Mouse (Mus musculus) lung, adult 2 months (tissue): ENCODE results near the gene Setd7. TPM values are rescaled to one million over a fixed set of nuclear protein-coding genes. Genes with fewer than 3 reads are reported as not detected.

Experiments
- DNase-seq: peaks from one replicate; pipeline ENCODE4 v3.0.0; 2022
- H3K4me1 ChIP-seq: fragments of 200-500 bp; 2 replicates; pipeline ENCODE4 v1.6.1; 2011; ENCODE audit warnings: low read length; ENCODE audit not compliant: control insufficient read depth, insufficient read depth
- H3K4me3 ChIP-seq: fragments of 200-500 bp; replicated peaks from 2 replicates; pipeline ENCODE3; 2011; ENCODE audit warnings: low read depth, mild to moderate bottlenecking, control low read depth, low read length; ENCODE audit errors: extremely low read depth
- CTCF ChIP-seq: fragments of 200-500 bp; IDR thresholded peaks from 2 replicates; pipeline ENCODE4 v1.5.1; 2011; ENCODE audit warnings: mild to moderate bottlenecking, low read length, control low read depth; ENCODE audit not compliant: insufficient read depth
- POLR2A ChIP-seq: fragments of 200-500 bp; IDR thresholded peaks from 2 replicates; pipeline ENCODE4 v1.6.1; 2011; ENCODE audit warnings: low read depth, mild to moderate bottlenecking, control low read depth, low read length, borderline replicate concordance; ENCODE audit errors: extremely low read depth
- WGBS: fragments of 180-500 bp; shearing (Covaris S2); methylation state at CpG from one replicate; pipeline ENCODE4 v1.1.7; 2018; 5-methylcytosine and 5-hydroxymethylcytosine counted together
- polyA plus RNA-seq: library from polyadenylated mRNA; depleted of rRNA; stranded (reverse); fragments of >200 nt; gene quantifications from 2 replicates; pipeline ENCODE4 v1.2.3, GENCODE M21; 2012

Setd7 gene
- polyA plus RNA-seq, 1 experiment = 23.5 TPM

- Histone ChIP-seq H3K4me1 (peaks cover 11% of the 10 kb centered on the region), H3K4me3 (no peak overlapping the region)
- 60% methylated on average over 6 of the region's 6 CpGs for WGBS
- no peak for DNase-seq
- no peak for TF ChIP-seq CTCF
Measured at GRCm38 (mm10) chr3:51547577-51547976, 13.1 kb downstream of the Setd7 start.

DNA sequence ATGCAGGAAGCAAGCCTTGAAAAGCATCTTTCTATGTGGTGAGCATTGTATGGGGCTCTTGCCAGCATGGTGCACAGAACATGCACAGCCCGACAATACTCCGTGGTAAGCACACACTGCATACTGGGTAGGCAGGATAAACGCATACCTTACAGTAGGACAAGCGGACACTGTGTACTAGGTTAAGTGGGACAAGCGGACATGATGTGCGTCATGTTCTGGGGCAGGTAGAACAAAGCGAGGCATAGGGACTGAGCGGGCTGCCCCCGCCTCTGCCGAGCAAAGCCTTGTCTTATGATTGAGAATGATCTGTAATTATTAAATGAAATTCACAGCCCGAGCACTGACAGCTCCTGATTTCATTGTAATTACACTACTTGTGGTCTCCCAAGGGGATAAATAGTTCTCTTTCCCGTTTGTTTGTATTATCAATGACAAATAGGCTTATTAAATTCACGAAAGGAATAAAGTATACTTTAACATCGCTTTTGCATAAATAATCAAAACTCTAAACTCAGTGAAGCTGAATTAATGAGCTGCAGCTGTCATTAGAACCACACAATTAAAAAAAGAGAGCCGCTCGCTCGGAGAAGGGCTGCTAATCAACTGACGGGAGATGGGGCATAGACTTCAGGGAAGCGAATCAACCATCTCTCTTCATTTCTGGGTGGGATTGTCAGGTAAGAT, 16.1 kb downstream of the Setd7 start:
- WGBS = 88% methylated on average over 19 of the region's 19 CpGs
- DNase-seq = no peak
- TF ChIP-seq POLR2A (no peak), CTCF (no peak)
- Histone ChIP-seq H3K4me1 (peaks cover 8% of the 10 kb centered on the region; the same call in 1 of the 2 replicates), H3K4me3 (no peak overlapping the region)

- DNase-seq = no peak
- TF ChIP-seq CTCF = no peak
- 95% methylated on average over 9 of the region's 9 CpGs for whole genome bisulfite sequencing
- H3K4me1 ChIP-seq = no peaks in the 10 kb centered on the region
- no peak overlapping the region for H3K4me3 ChIP-seq
Measured at GRCm38 (mm10) chr3:51540659-51541058, 20.0 kb downstream of the Setd7 start.

DNA sequence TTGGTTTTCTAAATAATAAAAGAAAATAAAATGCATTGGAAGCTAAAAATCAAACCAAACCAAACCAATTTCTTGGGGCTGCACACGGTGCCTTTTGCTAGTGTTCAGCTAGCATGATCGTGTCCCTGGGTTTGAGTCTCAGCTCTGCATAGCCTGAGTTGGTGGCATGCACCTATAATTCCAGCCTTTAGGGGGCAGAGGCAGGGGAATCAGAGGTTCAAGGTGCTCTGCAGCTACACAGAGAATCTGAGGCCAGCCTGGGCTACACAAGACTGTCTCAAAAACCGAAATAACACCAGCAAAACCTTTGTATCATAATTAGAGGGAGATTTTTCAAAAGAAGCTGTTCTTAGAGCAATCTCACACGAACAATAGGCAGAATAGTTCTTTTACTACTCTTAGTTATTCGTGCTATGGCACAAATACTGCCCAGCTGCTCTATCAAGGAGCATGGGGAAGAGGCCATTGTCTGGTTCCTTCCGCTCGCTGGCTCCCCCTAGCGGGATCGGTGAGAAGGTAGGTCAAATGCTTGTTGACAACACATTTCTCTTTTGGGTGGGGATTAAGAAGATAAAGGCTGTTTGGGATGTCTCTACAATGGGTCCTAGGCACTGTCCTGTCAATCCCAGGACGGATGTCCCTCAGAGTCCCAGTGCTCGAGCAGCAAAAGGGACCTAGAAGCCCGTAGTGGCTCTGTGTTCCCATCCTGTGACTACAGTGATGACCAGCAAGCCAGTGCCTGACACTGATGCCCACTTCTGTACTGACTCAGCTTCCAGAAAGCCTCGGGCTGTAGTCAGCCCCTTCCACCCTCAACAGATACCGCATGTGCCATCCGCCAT, 20.9 kb downstream of the Setd7 start:
- WGBS = 54% methylated on average over 15 of the region's 15 CpGs
- Histone ChIP-seq H3K4me1 (no peaks in the 10 kb centered on the region), H3K4me3 (no peak overlapping the region)
- peak; percentile 75 for DNase-seq
- TF ChIP-seq CTCF = peak; percentile 91
- no peak for TF ChIP-seq POLR2A

DNA sequence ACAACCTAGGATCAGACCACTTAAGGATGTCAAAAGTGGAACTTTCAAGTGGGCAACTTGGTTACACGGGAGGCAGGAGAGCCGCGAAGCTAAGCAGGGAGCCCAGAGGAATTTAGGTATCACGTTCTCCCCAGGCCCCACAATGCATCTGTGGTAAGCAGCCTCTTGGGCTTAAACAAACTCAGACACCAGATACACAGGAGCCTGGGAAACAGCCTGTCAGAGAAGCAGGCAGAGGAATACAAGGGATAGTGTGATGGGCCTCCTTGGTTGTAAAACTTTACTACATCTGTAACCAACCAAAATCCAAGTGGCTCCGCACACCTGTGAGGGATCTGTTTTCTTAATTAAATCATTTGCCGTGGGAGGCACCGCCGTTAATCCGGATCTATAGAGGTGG, 26.7 kb downstream of the Setd7 start:
- TF ChIP-seq CTCF = no peak
- 85% methylated on average over 9 of the region's 9 CpGs for WGBS
- Histone ChIP-seq H3K4me3 (no peak overlapping the region), H3K4me1 (0 out of 2 replicates have a peak, but pooled peaks cover 2% of the 10 kb centered on the region)
- no peak for DNase-seq

GRCm38 (mm10) chr3:51533573-51533972, 27.1 kb downstream of the Setd7 start:
- H3K4me1 ChIP-seq = 0 out of 2 replicates have a peak, but pooled peaks cover 2% of the 10 kb centered on the region
- no peak for TF ChIP-seq CTCF
- no peak for TF ChIP-seq POLR2A
- no peak for DNase-seq
- no peak overlapping the region for H3K4me3 ChIP-seq
- 68% methylated on average over 5 of the region's 5 CpGs for WGBS

DNA sequence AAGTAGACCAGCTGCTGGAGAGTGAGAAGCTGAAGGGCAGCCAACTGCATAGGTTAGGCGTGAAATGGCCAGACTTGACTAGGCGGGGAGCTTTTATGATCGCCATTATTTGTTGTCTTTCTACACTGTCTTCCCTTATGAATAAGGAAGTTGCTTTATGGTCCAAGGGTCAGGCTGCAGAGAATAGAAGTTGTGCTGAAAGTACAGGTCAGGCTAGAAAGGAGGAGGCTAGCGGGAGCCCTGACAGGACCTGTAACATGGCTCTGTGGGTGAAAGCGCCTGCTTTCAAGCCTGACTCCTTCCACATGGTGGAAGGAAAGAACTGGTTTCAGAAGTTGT, 28.4 kb downstream of the Setd7 start:
- TF ChIP-seq POLR2A = no peak
- no peak for TF ChIP-seq CTCF
- no peak for DNase-seq
- WGBS = 62% methylated on average over 5 of the region's 5 CpGs
- Histone ChIP-seq H3K4me3 (no peak overlapping the region), H3K4me1 (0 out of 2 replicates have a peak, but pooled peaks cover 2% of the 10 kb centered on the region)

GRCm38 (mm10) chr3:51531473-51532281, 29.0 kb downstream of the Setd7 start:
- Histone ChIP-seq H3K4me3 (no peak overlapping the region), H3K4me1 (0 out of 2 replicates have a peak, but pooled peaks cover 2% of the 10 kb centered on the region)
- WGBS = 53% methylated on average over 13 of the region's 13 CpGs
- TF ChIP-seq POLR2A = no peak
- TF ChIP-seq CTCF = no peak
- peak; percentile 30 for DNase-seq

DNA sequence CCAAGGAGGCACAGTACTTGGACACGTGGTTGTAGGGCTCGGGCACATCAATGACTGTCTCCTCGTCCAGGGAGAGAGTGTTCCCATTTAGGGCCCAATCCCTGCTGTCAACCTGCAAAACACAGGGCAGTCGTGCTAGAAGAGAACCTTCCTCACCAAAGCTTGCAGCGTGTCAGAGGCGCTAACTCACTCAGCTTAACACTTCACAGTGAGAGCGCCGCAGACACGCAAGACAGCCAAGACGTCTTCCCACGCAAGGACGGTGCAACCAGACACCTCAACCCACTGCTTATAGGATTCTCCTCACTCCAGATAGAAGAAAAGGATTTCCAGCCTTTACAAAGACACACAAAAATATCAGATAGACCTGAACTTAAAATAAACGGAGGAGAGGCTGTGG, 33.8 kb downstream of the Setd7 start:
- DNase-seq = no peak
- no peak for TF ChIP-seq POLR2A
- no peak for TF ChIP-seq CTCF
- Histone ChIP-seq H3K4me1 (no peaks in the 10 kb centered on the region), H3K4me3 (no peak overlapping the region)
- WGBS = 89% methylated on average over 13 of the region's 13 CpGs

DNA sequence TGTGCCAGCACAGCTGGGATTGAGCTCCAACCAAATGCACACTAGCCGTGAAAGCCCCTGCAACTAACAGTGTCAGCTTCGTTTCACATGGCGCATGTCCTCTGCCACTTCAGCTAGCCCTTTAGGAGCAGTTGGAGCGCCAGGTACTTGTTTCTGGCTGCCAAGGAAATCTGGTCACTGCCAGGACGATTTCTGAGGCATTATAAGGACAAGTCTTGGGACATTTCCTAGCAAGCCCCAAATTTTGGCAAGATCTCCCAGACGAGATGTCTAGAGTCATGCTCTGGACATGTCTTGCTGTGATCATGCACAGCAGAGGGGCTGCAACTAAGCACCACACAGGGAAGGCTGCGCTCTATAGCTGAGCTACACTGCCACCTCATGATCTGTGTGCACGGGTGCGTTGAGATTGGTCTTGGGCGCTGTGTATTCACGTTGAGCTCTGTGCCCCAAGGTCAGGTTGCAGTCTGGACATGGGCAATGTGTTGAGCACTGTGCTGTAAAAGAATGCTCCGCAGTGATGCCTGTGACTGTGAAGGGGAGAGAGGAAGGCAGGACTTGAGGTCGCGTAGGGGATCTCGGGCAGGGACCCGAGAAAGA, 35.4 kb downstream of the Setd7 start:
- H3K4me1 ChIP-seq = no peaks in the 10 kb centered on the region
- DNase-seq = no peak
- H3K4me3 ChIP-seq = no peak overlapping the region
- TF ChIP-seq POLR2A (no peak), CTCF (no peak)
- WGBS = 81% methylated on average over 16 of the region's 16 CpGs
